Mouse (Mus musculus): ENCODE data around the gene Cldn9.
A peak's percentile ranks its signal among the peaks of the same experiment; 100 is the strongest.

Gene Cldn9

DNA sequence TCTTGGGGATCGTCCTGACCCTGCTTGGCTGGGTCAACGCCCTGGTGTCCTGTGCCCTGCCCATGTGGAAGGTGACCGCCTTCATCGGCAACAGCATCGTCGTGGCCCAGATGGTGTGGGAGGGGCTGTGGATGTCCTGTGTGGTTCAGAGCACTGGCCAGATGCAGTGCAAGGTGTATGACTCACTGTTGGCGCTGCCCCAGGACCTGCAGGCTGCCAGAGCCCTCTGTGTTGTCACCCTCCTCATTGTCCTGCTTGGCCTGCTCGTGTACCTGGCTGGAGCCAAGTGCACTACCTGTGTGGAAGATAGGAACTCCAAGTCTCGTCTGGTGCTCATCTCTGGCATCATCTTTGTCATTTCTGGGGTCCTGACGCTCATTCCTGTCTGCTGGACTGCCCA is 2.7 kb downstream of the Cldn9 start:
- DNase-seq (ENCODE audit: extremely low read depth, low read depth, low spot score), result no peak

- no peak for DNase-seq (ENCODE audit: extremely low read depth, low read depth, low spot score)
Observed at GRCm38 (mm10) chr17:23680336-23680735, 3.5 kb downstream of the Cldn9 start.

DNA sequence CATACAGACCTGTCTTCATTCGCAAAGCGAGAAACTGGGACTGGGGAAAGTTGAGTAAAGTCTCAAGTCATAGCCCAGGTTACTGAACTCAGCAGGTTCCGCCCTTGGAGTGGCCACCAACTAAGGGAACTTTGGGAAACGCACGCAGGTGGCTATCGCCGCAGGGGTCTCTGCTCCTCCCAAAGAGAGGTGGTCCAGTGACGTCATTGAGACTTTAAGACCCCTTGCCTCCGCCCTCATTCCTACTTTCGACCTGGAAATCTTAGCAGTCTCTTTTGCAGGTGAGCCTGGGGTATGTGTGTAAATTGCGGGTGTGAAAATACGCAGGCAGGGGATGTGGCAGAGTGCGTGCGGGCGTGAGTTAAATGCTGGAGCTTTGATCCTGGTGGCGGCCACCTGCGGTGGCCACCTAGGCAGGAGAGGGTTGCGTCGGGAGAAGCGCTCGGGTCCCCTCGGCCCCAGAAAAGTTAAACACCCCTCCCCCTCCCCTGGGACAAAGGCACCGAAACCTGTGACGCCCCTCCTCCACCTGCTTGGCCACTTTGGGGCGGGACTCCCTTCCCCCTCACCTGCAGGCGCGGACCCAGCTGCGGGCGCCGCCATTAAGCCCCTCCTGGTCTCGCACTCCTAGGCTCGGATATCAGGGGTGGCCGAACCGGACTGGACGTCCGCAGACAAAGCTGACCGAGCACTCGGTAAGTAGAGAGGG is 4.5 kb downstream of the Cldn9 start, which contains the start of gene Cldn6:
Cldn6 (plus strand) TSS at position 123 of the 709 bp plus-strand sequence.
- no peak for DNase-seq (ENCODE audit: extremely low read depth, low read depth, low spot score)

GRCm38 (mm10) chr17:23677236-23677679 is 6.6 kb downstream of the Cldn9 start, which contains the start of gene Tnfrsf12a:
Gene Tnfrsf12a, minus strand, starts transcription at chr17:23677468.
- no peak for DNase-seq (ENCODE audit: extremely low read depth, low read depth, low spot score)

GRCm38 (mm10) chr17:23676473-23677031 is 7.3 kb downstream of the Cldn9 start:
- DNase-seq (ENCODE audit: extremely low read depth, low read depth, low spot score), result no peak

GRCm38 (mm10) chr17:23675564-23676281 is 8.1 kb downstream of the Cldn9 start:
- no peak for DNase-seq (ENCODE audit: extremely low read depth, low read depth, low spot score)

GRCm38 (mm10) chr17:23675127-23675526 is 8.7 kb downstream of the Cldn9 start:
- no peak for DNase-seq (ENCODE audit: extremely low read depth, low read depth, low spot score)

- DNase-seq (ENCODE audit: extremely low read depth, low read depth, low spot score), result no peak
Observed at GRCm38 (mm10) chr17:23674271-23674952, 9.4 kb downstream of the Cldn9 start.

DNA sequence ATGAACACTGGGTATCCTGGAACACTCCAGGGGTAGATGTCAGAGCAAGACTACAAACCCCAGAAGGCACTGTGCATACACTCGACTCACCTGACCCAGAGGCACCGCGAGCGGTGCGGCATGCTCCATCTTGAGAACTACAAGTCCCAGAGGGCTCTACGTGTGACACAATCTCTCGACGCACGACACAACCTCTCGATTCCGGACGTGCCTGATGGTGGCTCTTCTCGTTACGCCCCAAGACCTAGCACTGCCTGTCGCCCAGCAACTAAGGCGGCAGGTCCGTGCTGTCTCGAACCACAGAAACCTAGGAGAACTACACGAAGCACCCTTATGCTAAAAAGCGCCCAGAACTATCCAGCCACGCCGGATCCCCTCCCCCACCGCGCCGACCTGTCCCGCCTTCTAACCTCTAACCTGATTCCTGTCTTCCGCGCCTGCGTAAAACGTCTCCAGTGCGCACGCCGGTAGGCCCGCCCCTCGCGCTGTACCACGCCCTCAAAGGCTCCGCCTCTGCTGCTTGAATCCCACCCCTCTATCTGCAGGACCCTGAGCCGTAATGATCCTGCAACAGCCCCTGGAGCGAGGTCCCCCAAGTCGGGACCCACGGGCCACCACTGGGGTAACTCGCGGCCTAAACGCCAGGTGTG is 10.3 kb downstream of the Cldn9 start, which contains the start of the genes Hcfc1r1 and Thoc6:
Hcfc1r1 (plus strand) TSS at position 173 of the 650 bp plus-strand sequence.
Thoc6 (minus strand) TSS at position 459 of the 650 bp plus-strand sequence.
- DNase-seq (ENCODE audit: extremely low read depth, low read depth, low spot score), result peak; percentile 86

- no peak for DNase-seq (ENCODE audit: extremely low read depth, low read depth, low spot score)
Observed at GRCm38 (mm10) chr17:23672761-23673160, 11.1 kb downstream of the Cldn9 start.

- no peak for DNase-seq (ENCODE audit: extremely low read depth, low read depth, low spot score)
Observed at GRCm38 (mm10) chr17:23671519-23671918, 12.3 kb downstream of the Cldn9 start.

- no peak for DNase-seq (ENCODE audit: extremely low read depth, low read depth, low spot score)
Observed at GRCm38 (mm10) chr17:23670516-23671074, 13.2 kb downstream of the Cldn9 start.

DNA sequence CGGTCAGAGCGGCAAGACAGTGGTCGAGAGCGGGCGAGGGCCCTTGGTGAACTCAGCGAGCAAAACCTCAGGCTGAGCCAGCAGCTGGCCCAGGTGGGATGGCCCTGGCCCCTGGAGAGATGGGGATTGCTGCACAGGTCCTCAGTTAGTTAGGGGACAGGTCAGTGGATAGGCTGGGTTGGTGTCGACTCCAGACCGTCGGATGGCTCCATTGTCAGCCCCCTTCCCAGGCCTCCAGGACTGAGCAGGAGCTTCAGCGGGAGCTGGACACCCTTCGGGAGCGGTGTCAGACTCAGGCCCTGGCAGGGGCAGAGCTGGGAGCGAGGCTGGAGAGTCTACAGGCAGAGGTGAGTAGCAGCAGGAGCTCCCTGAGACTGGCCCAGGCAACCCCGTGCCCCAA is 18.3 kb downstream of the Cldn9 start:
- no peak for DNase-seq (ENCODE audit: extremely low read depth, low read depth, low spot score)

DNA sequence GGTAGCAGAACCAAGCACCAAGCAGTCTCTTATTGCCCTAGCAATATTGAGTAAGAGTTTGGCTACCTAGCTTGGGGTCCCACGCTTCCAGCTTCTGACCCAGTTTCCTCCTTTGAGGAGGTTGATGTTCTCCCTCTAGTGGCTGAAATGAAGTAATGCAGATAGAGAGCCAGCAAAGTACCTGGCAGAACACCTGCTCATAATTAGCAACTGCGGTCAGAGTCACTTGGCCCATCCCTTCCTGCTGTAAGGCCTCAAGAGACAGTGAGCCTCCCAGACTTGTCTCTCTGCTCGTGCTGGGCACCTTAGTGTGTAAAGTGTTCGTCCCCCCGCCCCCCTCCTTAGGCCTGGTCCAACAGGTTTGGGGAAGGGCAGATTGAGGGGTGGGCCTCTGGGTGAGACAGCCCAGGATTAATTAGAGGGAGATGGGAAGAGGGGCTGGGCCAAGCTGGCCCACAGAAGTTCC is 19.2 kb downstream of the Cldn9 start:
- no peak for DNase-seq (ENCODE audit: extremely low read depth, low read depth, low spot score)

GRCm38 (mm10) chr17:23661526-23661925 is 22.3 kb downstream of the Cldn9 start:
- no peak for DNase-seq (ENCODE audit: extremely low read depth, low read depth, low spot score)

DNA sequence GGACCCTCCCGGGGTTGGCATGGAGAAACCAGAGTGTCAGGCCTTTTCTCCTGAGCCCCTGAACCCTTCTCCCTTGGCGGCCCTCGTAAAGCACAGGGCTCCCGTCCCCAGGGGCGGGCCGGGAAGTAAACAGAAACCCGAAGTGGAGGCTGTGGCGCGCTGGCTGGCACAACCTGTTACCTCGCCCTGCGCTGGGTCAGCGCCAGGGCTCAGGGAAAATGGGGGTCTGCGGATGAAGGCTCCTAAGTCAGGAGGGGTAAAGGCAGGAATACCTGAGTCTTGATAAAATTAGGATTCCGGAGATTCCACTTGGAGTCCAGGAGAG is 23.0 kb downstream of the Cldn9 start:
- no peak for DNase-seq (ENCODE audit: extremely low read depth, low read depth, low spot score)

- DNase-seq (ENCODE audit: extremely low read depth, low read depth, low spot score), result no peak
Observed at GRCm38 (mm10) chr17:23660117-23660875, 23.5 kb downstream of the Cldn9 start, which contains the start of gene Bicdl2. Gene Bicdl2, plus strand, starts transcription at chr17:23660506.

- no peak for DNase-seq (ENCODE audit: extremely low read depth, low read depth, low spot score)
Observed at GRCm38 (mm10) chr17:23658450-23658849, 25.4 kb downstream of the Cldn9 start.

DNA sequence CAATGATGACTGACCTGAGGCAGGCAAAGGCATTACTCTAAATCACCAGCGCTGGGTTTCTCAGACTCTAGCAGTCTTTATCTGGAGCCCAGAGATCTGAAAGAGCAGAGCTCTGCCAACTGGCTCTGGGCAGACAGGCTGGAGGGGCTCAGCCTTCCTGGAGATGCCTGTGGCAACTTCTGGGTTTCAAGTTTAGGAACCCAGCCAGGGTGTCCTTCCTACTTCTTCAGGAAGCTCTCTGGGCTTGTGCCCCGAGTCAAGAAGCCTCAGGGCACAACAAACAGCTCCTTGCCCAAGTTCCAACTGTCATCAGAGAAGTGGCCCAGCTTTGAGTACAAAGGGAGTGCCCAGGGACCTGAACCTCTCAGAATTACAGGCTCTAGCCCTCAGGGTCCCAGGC is 29.4 kb downstream of the Cldn9 start:
- no peak for DNase-seq (ENCODE audit: extremely low read depth, low read depth, low spot score)

GRCm38 (mm10) chr17:23654001-23654400 is 29.8 kb downstream of the Cldn9 start:
- no peak for DNase-seq (ENCODE audit: extremely low read depth, low read depth, low spot score)

Measured in fat pad, adult 2 months (tissue).